Mouse (Mus musculus) stomach, embryonic 14.5 days (tissue): ENCODE measurements around the gene Tnrc6b. TPM values are rescaled to one million over a fixed set of nuclear protein-coding genes. Genes with fewer than 3 reads are reported as not detected.
A peak's percentile ranks its signal among the peaks of the same experiment; 100 is the strongest.

Experiments
- ATAC-seq: fragments of 200-750 bp; cut with Nextera tagmentation; 2 replicates; pipeline ENCODE4 v1.8.0; 2017; ENCODE audit warnings: low read depth, moderate TSS enrichment; ENCODE audit not compliant: insufficient number of reproducible peaks, insufficient read depth, low FRiP score
- H3K27ac ChIP-seq: fragments of 300-500 bp; sonication (generic); 2 replicates; pipeline ENCODE4 v1.5.1; 2014; ENCODE audit warnings: mild to moderate bottlenecking, low read length, moderate library complexity, mixed read lengths
- H3K27me3 ChIP-seq: fragments of 300-500 bp; sonication (generic); 2 replicates; pipeline ENCODE4 v1.6.1; 2014; ENCODE audit warnings: low read length, control low read depth, mixed read lengths; ENCODE audit not compliant: control insufficient read depth, insufficient read depth
- H3K36me3 ChIP-seq: fragments of 300-500 bp; sonication (generic); 2 replicates; pipeline ENCODE4 v1.6.1; 2014; ENCODE audit warnings: mild to moderate bottlenecking, control low read depth, low read length, moderate library complexity, mixed read lengths; ENCODE audit not compliant: control insufficient read depth, insufficient read depth
- H3K4me1 ChIP-seq: fragments of 300-500 bp; sonication (generic); 2 replicates; pipeline ENCODE4 v1.6.1; 2014; ENCODE audit warnings: low read length, control low read depth, mixed read lengths; ENCODE audit not compliant: control insufficient read depth, insufficient read depth
- H3K4me2 ChIP-seq: fragments of 300-500 bp; sonication (generic); replicated peaks from 2 replicates; pipeline ENCODE4 v1.6.1; 2014; ENCODE audit warnings: low read depth, low read length, control low read depth
- H3K4me3 ChIP-seq: fragments of 300-500 bp; sonication (generic); 2 replicates; pipeline ENCODE4 v1.5.1; 2014; ENCODE audit warnings: low read depth, low read length, control low read depth
- H3K9ac ChIP-seq: fragments of 300-500 bp; sonication (generic); replicated peaks from 2 replicates; pipeline ENCODE4 v1.6.1; 2014; ENCODE audit warnings: low read depth, mild to moderate bottlenecking, control low read depth, low read length, moderate library complexity, mixed read lengths
- H3K9me3 ChIP-seq: fragments of 300-500 bp; sonication (generic); 2 replicates; pipeline ENCODE4 v1.6.1; 2016; ENCODE audit warnings: low read depth, low read length, control low read depth; ENCODE audit not compliant: control insufficient read depth
- WGBS: fragments of 180-500 bp; shearing (Covaris S2); extraction: QIAGEN DNeasy Blood & Tissue Kit; methylation state at CpG from one replicate; pipeline ENCODE4 v1.1.7; 2014; 5-methylcytosine and 5-hydroxymethylcytosine counted together
- polyA plus RNA-seq: library from polyadenylated mRNA; unstranded; fragments of >200 nt; fragmentation: Nextera tagmentation; extraction: Ambion mirVana; gene quantifications from 2 replicates; pipeline ENCODE4 v1.2.1, GENCODE M21; 2014

Gene Tnrc6b
- polyA plus RNA-seq, 1 experiment from 2014 or later: 25.5 TPM

GRCm38 (mm10) chr15:80748979-80749378 lies 37.9 kb downstream of the Tnrc6b start:
- H3K9me3 ChIP-seq: no peaks in the 10 kb centered on the region
- WGBS: 53% methylated on average over 5 of the region's 5 CpGs
- no peak overlapping the region for H3K4me2 ChIP-seq
- no peak for ATAC-seq
- no peaks in the 10 kb centered on the region for H3K36me3 ChIP-seq
- no peaks in the 10 kb centered on the region for H3K4me1 ChIP-seq
- H3K4me3 ChIP-seq: no peak overlapping the region
- no peak overlapping the region for H3K27ac ChIP-seq
- H3K27me3 ChIP-seq: no peaks in the 10 kb centered on the region
- H3K9ac ChIP-seq: no peak overlapping the region

GRCm38 (mm10) chr15:80753351-80753750 lies 42.2 kb downstream of the Tnrc6b start:
- Histone ChIP-seq H3K36me3 (no peaks in the 10 kb centered on the region), H3K27me3 (no peaks in the 10 kb centered on the region), H3K4me3 (no peak overlapping the region), H3K27ac (no peak overlapping the region), H3K4me1 (no peaks in the 10 kb centered on the region), H3K9me3 (no peaks in the 10 kb centered on the region), H3K4me2 (no peak overlapping the region), H3K9ac (no peak overlapping the region)
- no peak for ATAC-seq
- WGBS: 71% methylated on average over 6 of the region's 6 CpGs

GRCm38 (mm10) chr15:80754103-80754502 lies 43.0 kb downstream of the Tnrc6b start:
- Histone ChIP-seq H3K4me2 (no peak overlapping the region), H3K36me3 (no peaks in the 10 kb centered on the region), H3K9ac (no peak overlapping the region), H3K27me3 (no peaks in the 10 kb centered on the region), H3K27ac (no peak overlapping the region), H3K4me3 (no peak overlapping the region), H3K9me3 (no peaks in the 10 kb centered on the region), H3K4me1 (no peaks in the 10 kb centered on the region)
- 86% methylated on average over 1 of the region's 1 CpGs for WGBS
- no peak for ATAC-seq

- Histone ChIP-seq H3K27me3 (no peaks in the 10 kb centered on the region), H3K4me3 (no peak overlapping the region), H3K36me3 (no peaks in the 10 kb centered on the region), H3K4me2 (no peak overlapping the region), H3K4me1 (no peaks in the 10 kb centered on the region), H3K27ac (no peak overlapping the region), H3K9me3 (no peaks in the 10 kb centered on the region), H3K9ac (no peak overlapping the region)
- no peak for ATAC-seq
- WGBS: 86% methylated on average over 9 of the region's 9 CpGs
Measured at GRCm38 (mm10) chr15:80759451-80759850, 48.3 kb downstream of the Tnrc6b start.

- H3K4me3 ChIP-seq: no peak overlapping the region
- H3K4me1 ChIP-seq: no peaks in the 10 kb centered on the region
- no peak overlapping the region for H3K27ac ChIP-seq
- H3K9me3 ChIP-seq: no peaks in the 10 kb centered on the region
- ATAC-seq: no peak
- H3K9ac ChIP-seq: no peak overlapping the region
- no peaks in the 10 kb centered on the region for H3K36me3 ChIP-seq
- whole genome bisulfite sequencing: 85% methylated on average over 3 of the region's 3 CpGs
- H3K4me2 ChIP-seq: no peak overlapping the region
- H3K27me3 ChIP-seq: no peaks in the 10 kb centered on the region
Measured at GRCm38 (mm10) chr15:80760504-80760903, 49.4 kb downstream of the Tnrc6b start.

GRCm38 (mm10) chr15:80760935-80761334 lies 49.8 kb downstream of the Tnrc6b start:
- H3K4me1 ChIP-seq: no peaks in the 10 kb centered on the region
- H3K4me3 ChIP-seq: no peak overlapping the region
- no peak overlapping the region for H3K4me2 ChIP-seq
- H3K9me3 ChIP-seq: no peaks in the 10 kb centered on the region
- H3K27me3 ChIP-seq: no peaks in the 10 kb centered on the region
- peak; percentile 67; the same call in 1 of the 2 replicates for ATAC-seq
- H3K9ac ChIP-seq: no peak overlapping the region
- WGBS: 66% methylated on average over 8 of the region's 8 CpGs
- no peak overlapping the region for H3K27ac ChIP-seq
- H3K36me3 ChIP-seq: no peaks in the 10 kb centered on the region

- no peak overlapping the region for H3K9ac ChIP-seq
- H3K9me3 ChIP-seq: no peaks in the 10 kb centered on the region
- no peaks in the 10 kb centered on the region for H3K36me3 ChIP-seq
- no peak overlapping the region for H3K4me3 ChIP-seq
- no peak overlapping the region for H3K27ac ChIP-seq
- H3K27me3 ChIP-seq: no peaks in the 10 kb centered on the region
- H3K4me1 ChIP-seq: no peaks in the 10 kb centered on the region
- H3K4me2 ChIP-seq: no peak overlapping the region
- no peak for ATAC-seq
- WGBS: 87% methylated on average over 4 of the region's 4 CpGs
Measured at GRCm38 (mm10) chr15:80762621-80763020, 51.5 kb downstream of the Tnrc6b start.

- Histone ChIP-seq H3K27ac (no peak overlapping the region), H3K36me3 (no peaks in the 10 kb centered on the region), H3K4me2 (no peak overlapping the region), H3K9ac (no peak overlapping the region), H3K4me1 (no peaks in the 10 kb centered on the region), H3K27me3 (no peaks in the 10 kb centered on the region), H3K9me3 (no peaks in the 10 kb centered on the region), H3K4me3 (no peak overlapping the region)
- WGBS: 91% methylated on average over 6 of the region's 6 CpGs
- ATAC-seq: no peak
Measured at GRCm38 (mm10) chr15:80764666-80765065, 53.6 kb downstream of the Tnrc6b start.

- Histone ChIP-seq H3K27me3 (no peaks in the 10 kb centered on the region), H3K4me3 (no peak overlapping the region), H3K4me1 (no peaks in the 10 kb centered on the region), H3K4me2 (no peak overlapping the region), H3K36me3 (no peaks in the 10 kb centered on the region), H3K9me3 (no peaks in the 10 kb centered on the region), H3K9ac (no peak overlapping the region), H3K27ac (no peak overlapping the region)
- no peak for ATAC-seq
- 92% methylated on average over 2 of the region's 2 CpGs for WGBS
Measured at GRCm38 (mm10) chr15:80765381-80765780, 54.3 kb downstream of the Tnrc6b start.
